Mouse (Mus musculus): Measurements from ENCODE around the gene Chd1. TPM values are rescaled to one million over a fixed set of nuclear protein-coding genes. Genes with fewer than 3 reads are reported as not detected.
A peak's percentile ranks its signal among the peaks of the same experiment; 100 is the strongest.

Chd1 gene
- 10 to 100 TPM; 21.8 to 24.4 TPM for total RNA-seq (2021)
- long read RNA-seq, experiment 1, full-length matches to known transcripts, result 4 of 16 reads
- long read RNA-seq, experiment 1, partial matches to known transcripts, result 11 of 16 reads
- long read RNA-seq, experiment 1, other reads (novel, unspliced or antisense), result 1 of 16 reads
- long read RNA-seq, experiment 2, full-length matches to known transcripts, result 1 of 4 reads
- long read RNA-seq, experiment 2, partial matches to known transcripts, result 2 of 4 reads
- long read RNA-seq, experiment 2, other reads (novel, unspliced or antisense), result 1 of 4 reads

DNA sequence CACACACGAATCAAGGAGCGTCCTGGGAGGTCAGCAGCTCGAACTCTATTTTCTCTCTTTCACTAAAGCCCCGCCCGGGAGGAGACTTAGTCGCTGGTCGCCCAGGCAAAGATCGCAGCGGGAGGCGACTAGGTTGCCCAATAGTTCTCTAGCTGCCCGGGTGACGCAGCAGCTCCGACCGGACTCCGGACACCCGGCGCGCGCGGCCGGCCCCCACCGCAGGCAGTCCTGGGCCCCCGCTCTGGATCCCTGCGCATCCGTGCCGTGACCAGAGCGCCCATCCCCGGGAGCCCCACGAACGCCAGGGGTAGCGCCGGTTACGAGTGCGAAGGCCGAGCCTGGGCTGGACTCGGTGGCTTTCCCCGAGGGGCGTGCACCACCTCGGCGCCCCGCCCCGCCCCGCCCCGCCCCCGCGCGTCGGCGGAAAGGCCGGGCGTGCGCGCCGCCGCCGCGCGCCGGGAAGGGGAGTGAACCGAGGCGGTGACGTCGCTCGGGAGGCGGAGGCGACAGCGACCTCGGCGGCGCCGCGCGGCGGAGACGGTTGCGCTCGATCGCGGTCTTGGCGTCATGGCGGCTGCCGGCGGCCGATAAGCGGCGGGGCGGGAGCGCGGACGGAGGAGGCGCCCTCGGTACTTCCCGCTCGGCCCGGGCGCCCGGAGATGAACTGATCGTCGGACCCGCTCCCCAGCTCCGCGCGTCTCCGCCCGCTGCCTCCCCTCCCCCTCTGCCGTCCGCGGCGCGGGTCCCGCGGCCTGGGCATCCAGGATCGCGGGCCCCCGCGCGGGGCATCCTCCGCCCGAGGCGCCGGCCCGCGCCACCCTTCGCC is at the start of gene Chd1:
Chd1 (plus strand) TSS at position 493 of the 826 bp plus-strand sequence.
- peak; percentile 82 to 88 for DNase-seq (ENCODE audit: low spot score in 2 of 2)

DNA sequence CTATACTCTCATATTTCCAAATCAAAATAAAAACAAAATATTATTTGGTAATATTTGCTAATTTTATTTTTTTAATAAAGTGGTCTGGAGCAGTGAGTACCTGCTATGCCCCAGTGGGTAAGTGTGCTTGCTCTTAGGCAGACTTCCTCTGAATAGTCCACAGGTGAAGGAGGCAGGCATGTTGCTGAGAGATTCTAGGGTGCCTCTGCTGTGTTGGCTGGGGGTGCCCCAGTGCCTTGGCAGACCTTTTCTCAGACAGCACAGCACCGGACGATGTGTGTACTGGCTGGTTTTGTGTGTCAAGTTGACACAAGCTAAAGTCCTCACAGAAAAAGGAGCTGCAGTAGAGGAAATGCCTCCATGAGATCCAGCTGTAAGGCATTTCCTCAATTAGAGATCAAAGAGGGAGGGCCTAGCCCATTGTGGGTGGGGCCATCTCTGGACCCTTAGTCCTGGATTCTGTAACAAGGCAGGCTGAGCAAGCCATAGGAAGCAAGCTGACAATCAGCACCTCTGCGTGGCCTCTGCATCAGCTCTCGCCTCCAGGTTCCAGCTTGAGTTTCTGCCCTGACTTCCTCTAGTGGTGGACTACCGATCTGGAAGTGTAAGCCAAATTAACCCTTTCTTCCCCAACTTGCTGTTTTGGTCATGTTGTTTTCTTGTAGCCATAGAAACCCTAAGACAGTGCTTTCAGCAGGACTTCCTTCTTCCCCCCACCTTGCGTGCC is 47.7 kb upstream of the Chd1 start:
- DNase-seq (ENCODE audit: low spot score in 2 of 2), result no peak

DNA sequence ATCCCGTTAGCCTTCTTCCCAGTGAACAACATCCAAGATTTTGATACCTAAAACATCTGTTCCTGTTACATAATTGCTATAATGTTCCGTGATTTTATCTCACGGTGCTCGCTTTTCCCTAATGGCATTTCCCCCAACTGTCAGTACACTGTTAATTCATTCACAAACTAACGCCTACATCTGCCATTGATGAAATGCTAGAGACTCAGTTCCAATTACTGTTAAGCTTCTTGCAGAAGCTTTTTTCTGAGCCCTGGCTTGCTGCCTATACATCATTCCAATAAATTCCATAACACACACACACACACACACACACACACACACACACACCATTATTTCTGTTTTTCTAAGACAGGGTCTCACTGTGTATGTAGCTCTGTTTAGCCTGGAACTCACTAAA is 31.9 kb upstream of the Chd1 start:
- no peak for DNase-seq (ENCODE audit: low spot score in 2 of 2)

DNA sequence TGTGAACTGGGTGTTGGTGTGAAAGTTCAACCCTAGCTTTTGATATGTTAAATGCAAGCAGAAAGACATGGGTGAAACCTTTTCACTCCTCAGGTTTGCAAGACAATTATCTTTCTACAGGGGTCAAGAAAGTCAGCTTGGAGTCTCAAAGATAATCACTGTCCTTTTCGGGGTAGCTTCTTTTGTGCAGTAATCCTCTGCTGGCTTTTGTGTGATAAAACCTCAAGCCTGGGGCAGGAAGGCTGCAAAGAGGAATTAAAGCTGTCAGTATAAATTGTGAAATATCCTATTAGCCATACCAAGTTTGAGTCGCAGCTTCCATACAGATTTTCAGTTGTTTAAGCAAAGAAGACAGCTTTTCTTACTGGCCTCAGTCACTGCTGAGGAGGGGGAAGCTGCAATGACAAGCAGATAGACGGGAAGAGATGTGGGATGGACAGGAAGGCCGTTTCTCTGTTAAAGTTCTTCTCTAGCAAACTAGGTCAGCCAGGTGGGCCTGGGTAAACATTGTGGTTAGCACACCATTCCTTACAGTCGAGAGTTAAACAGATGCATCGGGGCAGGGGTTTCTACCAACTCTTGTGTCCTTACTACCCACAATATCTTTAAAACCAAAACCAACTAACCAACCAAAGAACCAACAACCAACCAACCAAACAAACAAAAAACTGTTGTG is 26.7 kb upstream of the Chd1 start:
- DNase-seq (ENCODE audit: low spot score in 2 of 2), result no peak

DNA sequence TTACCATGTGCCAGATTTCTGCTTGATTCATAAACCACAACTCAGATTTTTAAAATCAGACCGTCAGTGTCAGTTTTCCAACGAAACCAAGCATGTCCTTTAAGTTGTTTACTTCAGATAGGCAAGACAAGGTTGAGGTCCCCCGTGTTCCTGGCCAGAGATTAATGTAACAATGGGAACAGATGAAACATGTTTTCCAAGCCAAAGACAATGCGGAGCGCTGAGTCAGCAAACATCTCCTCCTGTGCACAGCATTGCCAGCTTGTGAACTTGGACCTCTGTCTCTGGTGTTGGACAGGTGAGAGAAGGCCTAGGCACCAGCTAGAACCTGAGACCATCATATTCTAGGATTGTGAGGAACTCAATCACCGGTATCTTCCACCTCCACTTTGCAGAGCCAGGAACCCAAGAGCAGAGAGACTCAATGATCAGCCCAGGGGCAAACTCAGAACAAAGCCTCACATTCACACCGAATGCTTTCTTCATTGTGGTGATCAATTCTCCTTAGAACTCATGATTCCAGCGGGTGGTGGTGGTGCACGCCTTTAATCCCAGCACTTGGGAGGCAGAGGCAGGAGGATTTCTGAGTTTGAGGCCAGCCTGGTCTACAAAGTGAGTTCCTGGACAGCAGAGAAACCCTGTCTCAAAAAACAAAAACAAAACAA is 24.7 kb upstream of the Chd1 start:
- DNase-seq (ENCODE audit: low spot score in 2 of 2), result no peak

DNA sequence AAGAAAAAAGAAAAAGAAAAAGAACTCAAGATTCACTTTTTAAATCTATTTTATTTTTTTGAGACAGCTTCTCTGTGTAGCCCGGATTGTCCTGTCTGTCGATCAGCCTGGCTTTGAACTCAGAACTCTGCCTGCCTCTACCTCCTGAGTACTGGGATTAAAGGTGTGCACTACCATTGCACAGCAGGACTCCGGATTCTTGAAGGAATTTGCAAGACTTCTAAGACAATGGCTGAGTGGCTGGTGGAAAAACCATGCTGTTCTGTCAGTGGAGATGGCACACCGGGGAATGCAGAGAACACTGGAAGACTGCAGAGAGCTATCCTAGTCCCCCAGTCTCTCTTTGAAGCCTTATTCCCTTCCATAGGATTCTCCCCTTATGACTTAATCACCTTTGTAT is 24.1 kb upstream of the Chd1 start:
- DNase-seq (ENCODE audit: low spot score in 2 of 2), result no peak

DNA sequence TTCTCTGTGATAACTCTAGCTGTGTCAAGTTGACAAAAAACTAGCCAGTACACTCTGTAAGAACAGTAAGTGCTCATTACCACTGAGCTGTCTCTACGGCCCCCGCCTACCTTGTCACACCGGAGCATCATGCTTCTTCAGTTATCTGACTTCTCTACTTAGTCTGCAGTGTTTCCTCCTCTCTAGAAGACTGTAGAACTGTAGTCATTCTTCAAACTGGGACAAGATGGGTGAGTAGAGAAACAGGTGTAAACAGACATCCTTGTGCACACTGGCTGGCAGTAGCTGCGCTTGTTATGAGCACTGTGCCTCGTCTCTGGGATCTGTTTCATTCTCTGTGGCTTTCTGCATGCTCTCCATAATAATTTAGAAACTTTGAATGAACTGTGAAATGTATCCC is 18.4 kb upstream of the Chd1 start:
- DNase-seq (ENCODE audit: low spot score in 2 of 2), result no peak

DNA sequence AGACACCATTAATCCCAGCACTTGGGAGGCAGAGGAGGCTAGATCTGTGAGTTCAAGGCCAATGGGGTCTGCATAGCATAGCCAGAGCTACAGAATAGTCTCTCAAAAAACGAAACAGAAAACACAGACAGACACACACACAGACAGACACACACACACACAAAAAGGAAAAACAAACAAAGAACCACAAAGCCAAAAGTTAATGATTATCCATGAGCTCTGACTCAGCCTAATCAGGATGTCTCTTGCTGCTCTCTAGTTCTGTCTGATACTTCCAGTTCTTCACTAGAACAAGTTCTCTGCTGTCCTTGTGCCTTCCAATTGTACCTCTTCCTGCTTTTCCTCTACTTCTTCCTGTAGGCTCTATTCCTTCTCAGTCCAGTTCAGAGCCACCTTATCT is 14.5 kb upstream of the Chd1 start:
- no peak for DNase-seq (ENCODE audit: low spot score in 2 of 2)

DNA sequence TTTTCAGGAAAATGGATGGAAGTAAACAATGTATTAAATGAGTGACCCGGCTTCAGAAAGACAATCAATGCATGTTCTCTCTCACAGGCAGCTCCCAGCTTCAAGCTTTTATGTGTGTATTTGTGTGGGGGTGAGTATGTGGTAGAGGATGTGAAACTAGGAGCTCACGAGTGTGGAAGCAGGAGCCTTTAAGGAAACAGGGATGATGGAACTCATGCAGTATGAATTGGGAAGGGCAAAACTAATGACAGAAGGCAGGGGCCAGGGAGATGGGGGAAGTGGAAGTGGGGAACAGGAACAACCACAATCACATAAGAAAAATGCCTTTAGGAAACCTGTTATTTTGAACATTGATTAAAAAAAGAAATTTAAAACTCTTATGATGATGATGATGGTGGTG is 9.2 kb upstream of the Chd1 start:
- no peak for DNase-seq (ENCODE audit: low spot score in 2 of 2)

DNA sequence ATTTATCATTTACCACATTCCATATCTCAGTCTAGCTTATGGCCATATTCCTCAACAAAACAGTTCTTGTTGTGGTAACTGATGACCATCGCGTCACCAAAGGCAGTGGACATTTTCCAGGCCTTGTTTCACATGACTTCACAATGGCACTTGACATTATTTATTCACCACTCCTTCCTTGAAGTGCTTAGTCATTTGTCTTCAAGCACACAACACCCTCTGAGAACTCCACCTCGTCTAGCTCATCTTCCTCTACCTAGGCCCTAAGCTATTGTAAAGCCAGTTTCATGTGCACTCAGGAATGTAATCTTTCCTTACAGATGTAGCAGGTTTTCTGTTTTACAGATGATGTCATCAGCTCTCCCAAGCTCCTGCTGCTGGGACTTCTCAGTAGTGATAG is 5.8 kb upstream of the Chd1 start:
- no peak for DNase-seq (ENCODE audit: low spot score in 2 of 2)

DNA sequence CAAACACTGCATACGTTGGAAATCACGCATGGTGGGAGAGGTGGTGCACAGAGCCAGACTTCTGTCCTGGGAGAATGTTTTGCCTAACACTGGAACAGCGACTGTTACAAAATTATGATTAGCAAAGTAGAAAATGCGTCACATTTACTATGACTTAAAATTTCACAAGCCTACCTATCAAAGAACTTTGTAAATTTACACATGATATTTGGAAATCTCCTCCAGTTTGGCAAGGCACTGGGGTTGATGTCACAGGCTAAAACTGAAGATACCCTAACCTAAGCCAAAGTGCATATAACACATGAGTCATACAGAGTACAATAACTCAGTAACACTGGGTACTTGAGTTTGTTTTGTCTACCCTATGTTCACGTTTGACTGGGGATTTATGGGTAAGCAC is 3.3 kb upstream of the Chd1 start:
- DNase-seq (ENCODE audit: low spot score in 2 of 2), result no peak

DNA sequence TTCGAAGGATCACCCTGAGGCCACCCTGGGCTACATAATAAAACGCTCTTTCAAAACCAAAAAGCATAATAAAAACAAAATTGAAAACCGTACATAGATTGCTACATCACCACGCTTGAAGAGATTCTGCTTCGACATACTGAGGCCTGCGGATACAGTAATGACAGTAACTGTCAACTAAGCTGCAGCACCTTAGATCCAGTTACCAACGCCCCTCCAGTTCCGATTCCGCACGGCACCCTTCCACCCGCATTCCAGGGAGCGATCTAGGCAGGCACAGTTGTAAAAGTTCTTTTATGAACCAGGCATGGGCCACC is 651 bp upstream of the Chd1 start:
- DNase-seq (ENCODE audit: low spot score in 2 of 2), result no peak

DNA sequence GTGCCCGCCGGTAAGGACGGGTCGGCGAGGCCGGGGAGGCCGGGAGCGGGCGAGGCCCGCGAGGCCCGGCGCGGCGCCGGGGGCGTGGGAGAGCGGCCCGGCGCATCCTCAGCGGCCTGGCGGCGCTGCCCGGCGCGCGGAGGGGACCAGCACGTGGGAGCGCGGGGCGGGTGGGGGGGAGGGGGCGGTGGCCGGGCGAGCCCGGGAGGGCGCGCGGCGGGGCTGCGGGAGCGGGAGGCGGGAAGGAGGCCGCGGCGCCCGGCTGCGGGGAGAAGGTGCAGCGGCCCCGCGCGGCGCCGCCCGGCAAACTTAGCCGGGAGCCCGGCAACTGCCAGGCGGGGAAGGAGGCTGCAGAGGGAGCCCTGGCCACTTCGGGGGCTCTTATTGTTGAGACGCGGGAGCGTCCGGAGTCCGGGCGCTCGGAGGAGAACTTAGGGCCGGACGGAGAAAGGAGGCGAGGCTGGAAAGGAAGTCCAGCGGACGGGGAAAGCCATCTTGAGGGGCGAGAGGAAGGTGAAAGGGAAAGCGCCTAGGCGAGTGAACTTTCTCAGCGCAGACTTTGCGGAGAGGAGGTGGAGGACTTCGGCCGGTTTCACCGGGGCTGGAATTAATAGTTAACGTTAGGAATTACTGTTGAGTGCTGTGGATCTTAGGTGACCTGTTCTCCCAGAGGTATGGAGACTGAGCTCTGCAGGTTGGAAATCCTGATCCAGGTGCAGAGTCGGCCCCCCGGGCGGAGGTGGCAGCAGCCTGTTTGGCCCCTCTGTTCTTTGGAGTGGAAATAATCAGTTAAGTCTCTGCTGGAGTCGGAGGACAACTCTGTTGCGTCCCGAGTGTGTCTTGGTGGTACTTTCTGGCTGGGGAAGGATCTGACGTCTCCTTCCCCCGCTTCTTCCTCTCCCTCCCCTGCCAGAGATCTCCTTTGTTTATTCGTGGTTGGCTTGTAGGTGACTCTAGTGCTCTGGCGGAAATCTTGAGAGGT is 827 bp downstream of the Chd1 start:
- DNase-seq (ENCODE audit: low spot score in 2 of 2), result peak; percentile 25 to 26

DNA sequence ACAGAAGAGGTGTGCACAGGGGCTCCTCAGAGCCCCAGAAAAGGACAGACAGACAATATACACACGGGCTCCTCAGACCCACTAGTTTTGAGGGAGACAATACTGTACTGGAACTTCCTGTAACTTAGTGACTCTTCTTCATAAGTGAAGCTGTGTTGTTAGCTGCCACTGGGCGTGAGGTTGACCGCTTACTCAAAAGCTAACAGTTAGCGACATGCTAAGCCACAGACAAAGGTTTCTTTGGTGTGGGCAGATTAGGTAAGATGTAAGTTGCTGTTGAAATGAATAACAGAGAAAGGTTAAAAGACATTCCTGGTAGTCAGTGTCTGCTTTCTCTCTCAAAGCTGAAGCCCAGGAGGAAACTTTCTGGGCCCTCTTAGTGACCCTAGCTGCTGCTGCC is 9.7 kb downstream of the Chd1 start:
- no peak for DNase-seq (ENCODE audit: low spot score in 2 of 2)

DNA sequence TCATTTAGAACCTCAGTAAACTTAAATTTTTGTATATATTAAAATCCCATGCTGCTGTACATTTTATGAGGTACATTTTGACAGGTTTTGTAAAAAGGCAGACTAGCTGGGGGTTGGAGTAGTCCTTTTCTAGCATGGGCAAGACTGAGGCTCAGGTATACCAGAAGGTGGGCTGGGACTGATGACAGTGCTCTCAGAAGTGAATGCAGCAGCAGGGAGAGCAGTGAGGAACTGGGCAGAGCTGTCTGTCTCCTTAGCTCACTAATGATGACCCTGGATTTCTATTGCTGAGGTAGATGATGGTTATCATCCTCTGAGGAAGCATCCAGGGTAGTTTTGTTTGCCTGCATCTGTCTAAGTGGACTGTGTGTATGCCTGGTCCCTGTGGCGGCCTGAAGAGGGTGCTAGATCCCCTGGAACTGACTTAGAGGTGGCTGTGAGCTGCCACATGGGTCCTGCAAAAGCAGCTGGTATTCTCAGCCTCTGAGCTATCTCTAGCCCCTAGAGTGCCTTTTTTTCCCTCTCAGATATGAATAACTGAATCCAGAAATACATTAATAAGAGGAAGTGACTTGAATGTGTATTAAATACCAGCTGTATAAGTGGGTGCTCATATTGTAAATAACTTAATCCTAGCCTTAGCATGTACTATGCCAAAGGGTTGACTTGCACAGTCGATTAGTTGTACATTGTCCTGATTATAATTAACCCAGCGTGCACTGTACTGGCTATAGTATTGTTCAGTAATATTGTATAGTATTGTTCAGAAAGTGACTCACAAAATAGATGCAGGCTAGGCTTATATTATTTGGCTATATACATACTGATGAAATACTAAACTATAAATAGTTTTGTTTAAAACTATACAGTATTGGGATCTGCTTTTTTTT is 10.5 kb downstream of the Chd1 start:
- peak in 1 of 2 experiments; percentile 14 for DNase-seq (ENCODE audit: low spot score in 2 of 2)

DNA sequence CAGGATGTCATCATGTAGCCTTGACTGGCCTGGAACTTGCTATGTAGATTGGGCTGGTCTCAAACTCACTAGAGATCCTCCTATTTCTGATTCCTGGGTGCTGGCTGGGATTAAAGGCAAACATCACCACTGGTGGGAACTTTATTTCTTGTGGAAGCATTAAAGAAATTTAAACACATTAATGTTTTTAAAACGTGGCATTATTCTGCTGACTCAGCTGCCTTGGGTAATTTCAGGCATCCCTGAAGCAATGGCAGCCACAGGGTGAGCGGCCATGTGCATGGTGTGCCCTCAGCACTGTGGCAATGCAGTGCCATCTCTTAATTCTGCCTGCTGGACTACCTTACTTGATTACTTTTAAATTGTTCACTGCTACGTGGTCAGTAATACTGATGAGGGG is 11.2 kb downstream of the Chd1 start:
- DNase-seq (ENCODE audit: low spot score in 2 of 2), result no peak

DNA sequence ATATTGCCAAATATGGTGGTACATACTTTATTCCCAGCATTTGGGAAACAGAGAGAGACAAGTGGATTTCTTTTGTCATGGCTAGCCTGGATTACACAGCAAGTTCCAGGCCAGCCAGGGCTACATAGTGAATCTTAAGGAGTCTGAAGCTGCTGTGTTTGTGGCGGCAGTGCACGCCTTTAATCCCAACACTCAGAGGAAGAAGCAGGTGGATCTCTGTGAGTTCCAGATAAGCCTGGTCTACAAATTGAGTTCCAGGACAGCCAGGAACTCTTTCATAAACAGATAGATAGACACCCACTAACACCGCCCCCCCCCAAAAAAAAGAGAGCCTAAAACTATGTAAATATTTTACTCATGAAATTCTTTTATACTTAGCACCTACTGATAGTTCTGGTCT is 16.1 kb downstream of the Chd1 start:
- DNase-seq (ENCODE audit: low spot score in 2 of 2), result no peak

DNA sequence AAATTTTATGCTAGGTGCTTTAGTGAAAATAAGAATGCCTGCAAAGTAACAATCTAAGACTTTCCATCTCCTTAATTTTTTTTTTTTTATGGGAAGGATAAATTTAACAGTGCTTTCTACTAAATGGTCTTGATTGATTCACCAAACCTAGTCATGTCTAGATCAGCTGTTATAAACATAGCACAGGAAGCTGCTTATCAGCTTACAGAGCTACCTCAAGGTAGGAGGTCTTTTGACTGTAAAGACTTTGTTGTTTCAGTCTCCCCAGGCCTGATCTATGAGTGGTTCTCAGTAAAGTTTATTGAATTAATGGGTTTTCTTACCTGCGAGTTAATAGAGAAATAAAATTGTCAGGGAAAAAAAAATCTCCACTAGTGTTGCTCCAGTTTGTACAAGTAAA is 18.5 kb downstream of the Chd1 start:
- no peak for DNase-seq (ENCODE audit: low spot score in 2 of 2)

Measured in left cerebral cortex, adult 18-20 months (tissue).